Mouse (Mus musculus) layer of hippocampus, adult 2 months (tissue): ENCODE results near the gene Adamts6. TPM values are rescaled to one million over a fixed set of nuclear protein-coding genes. Genes with fewer than 3 reads are reported as not detected.

ENCODE experiments used
- DNase-seq, 2 experiments: peaks; one replicate each; pipeline ENCODE4 v3.0.0; 2022; ENCODE audit warnings: low spot score in 2 of 2
- H3K27ac ChIP-seq: fragments of 200-600 bp; 2 replicates; pipeline ENCODE4 v1.8.1; 2022
- H3K4me3 ChIP-seq: fragments of 200-600 bp; 2 replicates; pipeline ENCODE4 v1.8.1; 2022; ENCODE audit warnings: mild to moderate bottlenecking
- CTCF ChIP-seq: fragments of 200-600 bp; conservative IDR thresholded peaks from 2 replicates; pipeline ENCODE4 v1.8.1; 2022; ENCODE audit warnings: antibody characterized with exemption, mild to moderate bottlenecking, moderate library complexity
- total RNA-seq, 2 experiments: library from RNA; stranded (reverse); gene quantifications; 2 replicates each; pipeline ENCODE4 v1.2.3; 2021

Gene Adamts6
- total RNA-seq, 2 experiments from 2014 or later = 3.8 to 4.6 TPM

GRCm38 (mm10) chr13:104482426-104483089, 194.9 kb downstream of the Adamts6 start:
- H3K4me3 ChIP-seq = no peak overlapping the region
- no peak for TF ChIP-seq CTCF
- H3K27ac ChIP-seq = no peak overlapping the region
- DNase-seq = no peak

DNA sequence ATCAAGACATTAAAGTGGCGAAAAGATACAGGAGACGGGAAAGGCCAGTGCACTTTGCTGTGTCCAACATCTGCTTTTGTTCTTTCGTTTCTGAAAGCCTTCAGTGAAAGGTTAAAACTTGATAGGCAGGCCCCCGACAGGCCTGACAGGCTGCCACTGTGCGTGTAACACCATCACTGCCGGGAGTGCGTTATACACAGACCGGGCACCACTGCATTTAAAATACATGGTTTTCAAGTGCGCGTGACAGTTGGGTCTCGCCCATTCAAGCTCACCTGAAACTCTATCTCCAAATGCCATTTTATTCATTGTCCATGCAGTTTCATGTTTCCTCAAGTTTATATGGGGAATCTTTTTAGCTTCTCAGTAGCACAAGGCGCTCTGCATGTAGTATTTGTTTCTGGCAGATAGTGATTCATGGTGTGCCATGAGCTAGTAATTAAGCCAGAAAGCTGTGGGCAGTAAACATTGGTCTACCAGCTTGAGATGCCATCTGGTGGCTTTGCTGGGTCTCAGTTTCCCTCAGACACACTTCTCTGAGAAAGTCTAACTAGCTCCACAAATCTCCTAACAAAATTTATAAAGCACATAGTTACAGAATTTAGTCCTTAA, 195.6 kb downstream of the Adamts6 start:
- no peak for DNase-seq
- no peak overlapping the region for H3K27ac ChIP-seq
- no peak overlapping the region for H3K4me3 ChIP-seq
- no peak for TF ChIP-seq CTCF

DNA sequence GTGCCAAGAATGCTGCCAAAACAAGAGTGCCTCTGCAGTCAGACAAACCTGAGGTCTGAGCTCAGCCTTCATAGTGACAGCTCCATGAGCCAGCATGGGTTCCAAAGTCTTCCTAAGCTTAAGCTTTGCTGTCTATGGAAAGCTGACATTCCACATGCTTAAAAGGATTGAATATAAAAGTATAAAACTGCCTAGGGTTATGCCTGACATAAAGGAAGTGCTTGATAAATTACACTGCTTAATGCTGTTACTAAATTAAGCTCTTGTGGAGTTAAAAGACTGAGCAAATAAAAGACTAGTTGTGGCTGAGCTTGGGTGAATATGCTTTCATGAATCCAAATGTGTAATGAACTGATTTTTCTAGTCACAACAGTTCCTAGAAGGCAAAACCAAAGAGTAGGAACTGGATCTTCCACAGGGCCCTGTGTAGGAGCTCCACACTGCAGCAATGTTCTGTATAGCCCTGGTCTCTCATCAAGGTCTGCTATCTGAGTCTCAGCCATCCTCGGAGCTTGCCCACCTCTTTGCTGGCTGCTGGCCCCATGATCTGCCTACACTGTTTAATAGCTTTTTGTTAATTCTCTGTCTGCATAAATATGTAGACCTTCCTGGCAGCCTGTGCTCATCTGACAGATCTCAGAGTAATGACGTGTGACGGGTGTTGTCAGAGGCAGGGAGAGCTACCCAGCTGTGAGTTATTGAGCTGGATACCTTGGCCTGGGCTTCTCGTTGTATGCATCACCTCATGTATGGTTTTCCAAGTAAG, 203.6 kb downstream of the Adamts6 start:
- no peak for TF ChIP-seq CTCF
- Histone ChIP-seq H3K4me3 (no peak overlapping the region), H3K27ac (no peak overlapping the region)
- no peak for DNase-seq

DNA sequence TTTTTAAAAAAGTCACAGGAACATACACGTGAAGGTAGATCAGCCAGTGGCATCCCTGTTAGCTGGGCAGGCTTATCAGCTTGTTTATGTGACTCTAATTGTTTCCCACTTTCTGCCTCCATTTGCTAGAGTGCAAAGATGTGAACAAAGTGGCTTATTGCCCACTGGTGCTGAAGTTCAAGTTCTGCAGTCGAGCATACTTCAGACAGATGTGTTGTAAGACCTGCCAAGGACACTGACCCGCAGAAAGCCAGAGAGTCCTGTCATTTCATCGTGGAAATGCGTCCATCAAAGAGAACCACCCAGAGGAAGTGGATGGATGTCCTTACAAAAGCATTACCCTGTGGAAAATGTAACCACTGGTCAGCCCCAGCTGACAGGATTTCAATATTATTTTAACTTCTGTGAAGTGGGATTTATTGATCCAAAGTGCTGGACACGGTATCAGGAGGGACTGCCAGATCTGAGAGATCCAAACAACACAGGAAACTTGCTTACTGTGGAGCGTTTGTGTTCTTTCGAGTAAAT, 205.9 kb downstream of the Adamts6 start:
- no peak for TF ChIP-seq CTCF
- no peak for DNase-seq
- no peak overlapping the region for H3K27ac ChIP-seq
- H3K4me3 ChIP-seq = no peak overlapping the region

- TF ChIP-seq CTCF = no peak
Observed at GRCm38 (mm10) chr13:104494200-104494873, 206.7 kb downstream of the Adamts6 start.

DNA sequence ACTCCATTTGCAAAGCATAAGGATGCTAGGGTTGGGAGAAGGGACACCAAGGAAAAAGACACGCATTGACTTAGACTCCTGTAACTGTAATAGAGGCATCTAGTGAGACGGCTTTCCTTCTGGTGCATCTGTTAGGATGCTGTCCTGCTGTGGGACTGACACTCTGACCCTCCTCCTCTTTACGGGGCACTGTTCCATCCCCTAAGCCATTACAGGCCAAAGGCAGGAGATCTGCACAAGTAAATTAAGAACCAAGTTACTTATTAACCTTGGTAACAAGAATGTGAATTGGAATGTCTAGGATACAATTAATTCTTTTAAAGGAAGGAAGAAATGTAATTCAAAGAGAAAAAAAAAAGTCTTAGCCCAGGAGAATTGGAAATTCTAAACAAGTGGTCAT, 210.0 kb downstream of the Adamts6 start:
- TF ChIP-seq CTCF = no peak

More at GRCm38 (mm10) chr13:104494200-104494873, 206.7 kb downstream of the Adamts6 start:
- no peak for DNase-seq
- no peak overlapping the region for H3K27ac ChIP-seq
- H3K4me3 ChIP-seq = no peak overlapping the region

GRCm38 (mm10) chr13:104498669-104499068, 211.0 kb downstream of the Adamts6 start:
- H3K4me3 ChIP-seq = no peak overlapping the region
- no peak overlapping the region for H3K27ac ChIP-seq
- TF ChIP-seq CTCF = no peak
- no peak for DNase-seq

More for the DNA sequence above, 210.0 kb downstream of the Adamts6 start:
- H3K4me3 ChIP-seq = no peak overlapping the region
- H3K27ac ChIP-seq = no peak overlapping the region
- DNase-seq = no peak

DNA sequence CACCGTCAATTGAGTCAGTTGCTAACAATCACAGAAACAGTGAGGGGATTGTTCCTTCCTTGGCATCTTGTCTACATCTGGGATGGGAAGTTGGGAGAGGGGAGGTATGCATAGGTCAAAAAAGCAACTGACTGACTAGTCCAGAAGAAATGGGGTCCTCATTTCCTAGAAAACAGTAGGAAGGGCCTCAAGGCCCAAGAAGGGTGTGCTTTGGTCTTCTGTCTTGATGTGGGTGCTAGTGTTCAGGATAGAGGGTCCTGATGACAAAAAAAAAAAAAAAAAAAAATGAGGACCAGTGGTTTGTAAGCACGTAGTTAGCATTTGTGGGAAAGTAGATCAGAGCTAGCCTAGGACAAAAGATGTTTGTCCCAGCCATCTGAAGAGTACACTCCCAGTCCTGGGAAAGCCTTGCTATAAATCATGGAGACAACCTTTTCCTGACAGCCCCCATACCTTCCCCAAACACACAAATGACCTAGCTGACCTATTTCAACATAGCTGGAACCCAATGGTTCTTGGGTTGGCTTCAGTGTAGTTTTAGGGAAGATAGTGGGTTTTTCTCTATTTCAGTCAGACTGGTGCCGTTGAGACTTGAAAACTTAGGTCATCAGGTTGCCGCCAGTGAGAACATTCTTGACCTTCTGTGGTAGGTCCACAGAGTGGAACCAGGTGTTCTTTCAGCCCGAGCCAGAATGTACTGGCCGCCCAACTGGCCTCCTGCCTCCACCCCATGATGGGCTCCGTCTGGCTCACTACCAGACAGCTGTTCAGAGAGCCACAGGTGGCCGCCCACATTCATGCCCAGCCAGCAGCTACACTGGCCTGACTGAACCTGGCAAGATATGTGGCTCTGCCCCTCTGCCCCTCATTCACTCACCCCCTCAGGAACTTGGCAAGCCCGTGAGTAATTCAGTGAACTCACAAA, 211.7 kb downstream of the Adamts6 start:
- Histone ChIP-seq H3K4me3 (no peak overlapping the region), H3K27ac (no peak overlapping the region)
- DNase-seq = no peak
- no peak for TF ChIP-seq CTCF

DNA sequence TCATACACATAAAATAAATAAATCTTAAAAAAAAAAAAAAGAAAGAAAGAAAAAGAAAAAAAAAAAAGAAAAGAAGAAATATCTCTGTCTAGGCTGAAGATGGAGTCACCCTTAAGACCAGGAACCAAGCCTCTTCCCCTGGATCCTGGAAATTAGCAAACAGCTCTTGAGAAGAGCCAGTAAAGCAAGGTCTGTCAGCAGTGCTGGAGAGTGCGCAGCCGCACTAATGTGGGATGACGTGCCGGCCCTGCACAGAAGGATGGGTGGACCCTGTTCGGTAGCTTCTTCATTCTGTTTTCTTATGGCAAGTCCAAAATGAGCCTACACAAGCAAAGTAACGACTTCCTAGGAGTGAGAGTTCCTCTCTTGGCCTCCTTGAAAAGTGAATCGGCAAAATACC, 214.8 kb downstream of the Adamts6 start:
- no peak for TF ChIP-seq CTCF
- Histone ChIP-seq H3K4me3 (no peak overlapping the region), H3K27ac (no peak overlapping the region)
- DNase-seq = no peak

DNA sequence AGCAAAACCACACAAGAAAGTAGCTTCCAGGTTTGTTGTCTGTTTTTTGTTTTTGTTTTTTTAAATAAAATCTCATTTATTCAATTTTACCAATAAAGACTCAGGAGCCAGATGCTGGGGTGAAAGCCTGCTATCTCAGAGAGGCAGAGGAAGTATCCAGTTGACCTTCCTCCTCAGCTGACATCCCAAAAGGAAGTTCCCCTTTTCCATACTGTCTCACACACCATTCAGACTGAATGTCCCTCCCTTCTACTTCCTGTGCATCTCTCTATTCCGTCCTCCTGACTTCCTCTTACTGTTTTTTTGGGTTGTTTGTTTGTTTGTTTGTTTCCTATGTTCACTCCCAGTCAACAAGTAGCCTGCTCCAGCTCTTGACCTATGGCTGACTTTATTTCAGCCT, 216.4 kb downstream of the Adamts6 start:
- Histone ChIP-seq H3K27ac (no peak overlapping the region), H3K4me3 (no peak overlapping the region)
- DNase-seq = no peak
- TF ChIP-seq CTCF = no peak

DNA sequence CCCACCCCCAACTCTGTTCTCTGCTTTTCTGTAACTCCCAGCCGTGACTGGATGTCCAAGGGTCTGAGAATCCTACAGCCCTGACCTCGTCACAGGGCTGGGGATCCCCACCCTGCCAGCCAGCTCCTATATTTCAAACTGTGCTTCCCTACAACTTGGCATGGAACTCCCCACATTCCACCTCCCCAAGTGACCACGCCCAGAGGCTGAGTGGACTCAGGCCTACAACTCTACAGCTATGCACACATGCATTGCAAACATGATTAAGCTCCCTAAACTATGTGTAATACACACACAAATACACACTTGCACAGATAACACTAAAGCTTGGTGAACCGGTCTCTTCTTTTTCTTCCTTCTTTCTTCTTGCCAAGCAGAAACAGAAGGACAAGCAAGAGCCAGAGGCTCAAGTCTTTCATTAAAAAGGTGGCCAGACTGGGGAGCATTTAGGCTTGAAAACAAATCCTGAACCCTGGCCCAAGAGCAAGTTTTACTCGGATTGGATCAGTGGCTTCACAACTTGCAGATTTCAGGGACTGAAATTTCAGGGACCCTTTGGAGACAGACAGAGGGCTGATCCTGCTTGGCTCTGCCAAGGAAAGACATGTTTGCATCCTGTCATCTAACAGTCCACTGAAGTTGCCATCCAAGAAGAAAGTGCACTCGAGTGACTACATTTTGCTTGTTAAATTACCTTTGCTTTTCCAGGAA, 218.7 kb downstream of the Adamts6 start:
- H3K27ac ChIP-seq = no peak overlapping the region
- no peak overlapping the region for H3K4me3 ChIP-seq
- DNase-seq = no peak
- no peak for TF ChIP-seq CTCF
